Mouse (Mus musculus) bone marrow, adult 2 months (tissue): Measurements from ENCODE around the gene Il11ra1. TPM values are rescaled to one million over a fixed set of nuclear protein-coding genes. Genes with fewer than 3 reads are reported as not detected.
"Not testable (repeated sequence)": the region's sequence is repeated elsewhere in the genome, so short reads cannot be mapped to it uniquely, and the experiment has no call there.

Experiments
- H3K27ac ChIP-seq: fragments of 200-500 bp; 2 replicates; pipeline ENCODE4 v1.5.1; 2012; ENCODE audit warnings: low read depth, mild to moderate bottlenecking, control low read depth, inconsistent platforms, low read length; ENCODE audit not compliant: control insufficient read depth, poor library complexity, insufficient read depth
- H3K4me1 ChIP-seq: fragments of 200-500 bp; 2 replicates; pipeline ENCODE4 v1.6.1; 2011; ENCODE audit warnings: low read length; ENCODE audit not compliant: control insufficient read depth, insufficient read depth
- H3K4me3 ChIP-seq: fragments of 200-500 bp; replicated peaks from 2 replicates; pipeline ENCODE3; 2011; ENCODE audit warnings: mild to moderate bottlenecking, low read depth, low read length, control low read depth; ENCODE audit not compliant: control insufficient read depth
- CTCF ChIP-seq: fragments of 200-500 bp; IDR thresholded peaks from 2 replicates; pipeline ENCODE4 v1.5.1; 2011; ENCODE audit warnings: low read length, control low read depth; ENCODE audit not compliant: control insufficient read depth, insufficient read depth
- WGBS: fragments of 180-500 bp; shearing (Covaris S2); methylation state at CpG from one replicate; pipeline ENCODE4 v1.1.7; 2018; 5-methylcytosine and 5-hydroxymethylcytosine counted together
- polyA plus RNA-seq: library from polyadenylated mRNA; stranded (reverse); fragments of >200 nt; gene quantifications from 2 replicates; pipeline ENCODE4 v1.2.4, GENCODE M21; 2011; ENCODE audit warnings: low replicate concordance; ENCODE audit not compliant: missing spikeins, insufficient read depth, insufficient read length

The Il11ra1 gene
- polyA plus RNA-seq, 1 experiment, result 77.3 TPM

DNA sequence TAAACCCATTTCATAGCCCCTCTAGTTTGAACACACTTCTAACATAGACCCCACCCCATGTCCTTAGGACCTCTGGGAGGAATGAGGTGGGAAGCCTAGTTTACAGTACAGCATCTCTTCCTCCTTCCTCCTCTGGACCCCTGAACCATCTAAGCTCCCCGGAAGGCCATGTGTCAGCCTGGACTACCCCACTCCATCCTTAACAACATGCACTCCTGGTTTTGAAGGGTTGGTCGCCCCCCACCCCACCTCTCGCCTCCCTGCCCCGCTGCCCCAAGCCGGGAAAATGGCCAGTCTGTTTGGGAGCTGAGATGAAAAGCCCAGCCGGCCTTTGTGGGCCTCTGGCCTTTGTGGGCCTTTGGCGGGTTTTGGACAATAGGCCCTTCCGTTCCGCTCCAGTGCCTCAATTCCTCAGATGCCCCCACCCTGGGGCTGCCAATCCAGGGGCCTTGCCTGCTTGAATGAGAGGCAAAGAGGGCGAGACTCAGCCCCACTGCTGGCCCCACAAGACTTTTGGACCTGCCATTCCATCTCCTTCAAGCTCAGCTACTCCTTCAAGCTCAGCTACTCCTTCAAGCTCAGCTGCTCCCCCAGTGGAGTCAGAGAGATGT, 13.8 kb upstream of the Il11ra1 start:
- H3K4me1 ChIP-seq, H3K27ac ChIP-seq, H3K4me3 ChIP-seq: not testable (repeated sequence)
- 58% methylated on average over 10 of the region's 10 CpGs for WGBS

DNA sequence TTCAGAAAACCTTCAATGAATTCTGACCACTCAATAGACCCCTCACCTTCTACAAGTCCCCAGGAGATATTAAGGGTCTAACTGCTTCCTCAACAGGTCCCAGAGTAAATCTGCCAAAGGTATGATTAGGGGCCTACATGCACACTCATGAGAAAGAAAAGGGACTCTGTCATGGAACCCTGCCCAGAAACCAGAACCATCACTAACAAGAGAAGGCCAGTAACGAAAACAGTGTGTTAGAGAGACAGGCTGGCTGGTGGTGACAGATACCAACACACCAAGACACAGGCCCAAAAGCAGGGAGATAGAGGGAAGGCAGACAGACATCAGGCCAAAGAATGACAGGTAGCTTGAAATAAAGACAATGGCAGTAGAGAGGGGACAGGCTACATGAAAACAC, 11.2 kb upstream of the Il11ra1 start:
- 74% methylated on average over 1 of the region's 1 CpGs for WGBS
- H3K4me3 ChIP-seq, H3K27ac ChIP-seq, H3K4me1 ChIP-seq: not testable (repeated sequence)

DNA sequence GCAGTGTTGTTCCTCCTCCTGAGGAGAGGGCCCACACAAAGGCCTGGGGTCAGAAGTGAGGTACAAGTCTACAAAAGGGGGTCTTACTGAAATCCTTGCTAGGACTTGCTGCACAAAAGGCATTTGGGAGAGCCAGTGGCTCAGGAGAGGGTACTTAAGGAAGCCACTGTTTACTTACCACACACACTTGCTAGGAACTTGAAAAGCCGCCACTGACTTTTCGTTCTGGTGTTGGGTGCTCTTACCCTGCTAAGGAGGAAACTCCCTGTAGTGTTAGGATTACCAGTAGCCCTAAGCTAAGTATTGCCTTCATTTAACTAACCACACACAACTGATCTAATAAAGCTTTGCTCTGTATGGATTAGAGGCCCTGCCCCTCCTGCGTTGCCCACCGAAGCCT, 9.8 kb upstream of the Il11ra1 start:
- not testable (repeated sequence) for H3K27ac ChIP-seq, H3K4me3 ChIP-seq, H3K4me1 ChIP-seq
- WGBS, result no CpG with 5 or more reads among the region's 4 CpGs

DNA sequence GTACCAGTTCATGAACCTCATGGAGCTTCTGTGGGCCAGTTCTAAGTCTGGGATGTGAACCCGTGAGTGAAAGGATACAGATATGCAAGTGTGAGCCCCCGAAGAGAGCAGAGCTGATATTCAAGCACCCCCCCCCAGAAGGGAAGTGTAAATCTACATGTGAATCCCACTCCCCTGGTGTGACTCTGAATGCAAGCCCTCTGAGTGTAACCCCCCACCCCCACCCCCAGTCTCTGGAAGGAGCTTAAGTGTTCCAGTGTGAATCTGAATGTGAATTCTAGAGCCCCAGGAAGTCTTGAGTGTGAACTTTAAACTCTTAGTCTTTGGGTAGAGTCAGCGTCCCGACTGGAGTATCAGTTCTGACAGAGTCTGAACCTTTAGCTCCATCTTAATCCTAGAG, 6.3 kb upstream of the Il11ra1 start:
- not testable (repeated sequence) for H3K27ac ChIP-seq, H3K4me3 ChIP-seq, H3K4me1 ChIP-seq
- 16% methylated on average over 4 of the region's 4 CpGs for WGBS

DNA sequence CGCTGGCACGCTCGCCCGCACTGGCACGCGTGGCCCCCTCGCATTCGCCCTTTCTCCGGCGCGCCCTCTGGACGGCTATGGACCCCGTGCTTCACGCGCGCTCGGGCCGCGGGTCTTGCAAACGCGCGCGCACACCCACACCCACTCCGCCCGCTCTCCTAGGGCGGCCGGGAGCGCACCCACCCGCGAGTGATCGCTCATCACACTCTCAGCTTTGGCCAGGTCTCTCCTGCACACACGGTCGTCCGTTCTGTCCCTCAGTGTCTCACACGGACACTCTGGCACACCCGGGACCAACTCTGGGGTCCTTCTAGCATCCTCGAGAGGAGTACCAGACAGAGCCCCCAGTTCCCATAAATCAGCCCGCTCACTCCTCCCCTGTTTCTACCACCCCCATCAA, 4.0 kb upstream of the Il11ra1 start:
- 4% methylated on average over 12 of the region's 38 CpGs for WGBS
- not testable (repeated sequence) for H3K4me1 ChIP-seq, H3K4me3 ChIP-seq, H3K27ac ChIP-seq

- not testable (repeated sequence) for H3K27ac ChIP-seq, H3K4me3 ChIP-seq, H3K4me1 ChIP-seq
- 5% methylated on average over 14 of the region's 15 CpGs for WGBS
These were observed 3.3 kb upstream of the Il11ra1 start for GRCm38 (mm10) chr4:41696452-41696851.

DNA sequence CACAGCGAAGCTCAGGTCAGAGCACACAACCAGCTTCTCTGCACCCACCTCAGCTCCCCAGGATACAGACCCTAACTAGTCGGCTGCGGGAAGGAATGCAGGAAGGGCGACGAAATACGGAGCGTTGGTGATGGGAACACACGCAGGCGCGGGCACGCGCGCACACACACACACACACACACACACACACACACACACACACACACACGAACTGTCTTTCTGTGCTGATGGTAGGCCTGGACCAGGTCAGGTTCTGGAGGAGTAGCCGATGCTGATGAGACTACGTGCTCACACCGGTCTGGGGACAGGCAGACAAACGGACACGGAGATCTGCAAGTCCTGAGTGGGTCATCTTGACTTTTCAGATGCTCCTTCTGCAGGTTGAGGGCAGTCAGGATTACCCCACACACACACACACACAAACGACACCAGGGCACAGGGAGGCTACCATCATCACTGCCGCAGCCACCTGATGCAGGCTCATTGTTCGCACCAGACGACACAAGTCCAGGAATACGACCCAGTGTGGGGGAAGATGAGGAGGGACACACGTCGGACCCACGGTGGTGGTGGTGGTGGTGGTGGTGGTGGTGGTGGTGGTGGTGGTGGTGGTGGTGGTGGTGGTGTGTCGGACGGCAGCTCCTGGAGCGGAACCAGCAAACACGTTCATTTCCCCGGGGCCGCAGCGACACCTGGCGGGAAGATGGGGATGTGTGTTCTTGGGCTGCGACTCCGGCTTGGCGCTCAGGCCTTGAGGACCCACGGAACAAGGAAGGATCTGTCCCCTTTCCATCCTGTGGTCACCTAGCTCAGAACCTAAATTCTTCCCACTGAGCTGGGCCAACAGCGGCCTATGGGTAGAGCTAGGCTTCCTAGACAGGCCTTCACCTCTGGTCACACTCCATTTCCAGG, 2.6 kb upstream of the Il11ra1 start, which contains the start of gene Cntfr:
Gene Cntfr, minus strand, starts transcription at position 160 of the 912 bp plus-strand sequence.
- peak; percentile 72 for TF ChIP-seq CTCF
- not testable (repeated sequence) for H3K4me3 ChIP-seq, H3K4me1 ChIP-seq, H3K27ac ChIP-seq
- 5% methylated on average over 29 of the region's 40 CpGs for WGBS

GRCm38 (mm10) chr4:41698421-41699016, 1.3 kb upstream of the Il11ra1 start:
- WGBS, result 7% methylated on average over 24 of the region's 32 CpGs
- not testable (repeated sequence) for H3K4me1 ChIP-seq, H3K4me3 ChIP-seq, H3K27ac ChIP-seq

GRCm38 (mm10) chr4:41700224-41700623, 435 bp downstream of the Il11ra1 start:
- WGBS, result 71% methylated on average over 7 of the region's 8 CpGs
- H3K4me3 ChIP-seq, H3K27ac ChIP-seq, H3K4me1 ChIP-seq: not testable (repeated sequence)

DNA sequence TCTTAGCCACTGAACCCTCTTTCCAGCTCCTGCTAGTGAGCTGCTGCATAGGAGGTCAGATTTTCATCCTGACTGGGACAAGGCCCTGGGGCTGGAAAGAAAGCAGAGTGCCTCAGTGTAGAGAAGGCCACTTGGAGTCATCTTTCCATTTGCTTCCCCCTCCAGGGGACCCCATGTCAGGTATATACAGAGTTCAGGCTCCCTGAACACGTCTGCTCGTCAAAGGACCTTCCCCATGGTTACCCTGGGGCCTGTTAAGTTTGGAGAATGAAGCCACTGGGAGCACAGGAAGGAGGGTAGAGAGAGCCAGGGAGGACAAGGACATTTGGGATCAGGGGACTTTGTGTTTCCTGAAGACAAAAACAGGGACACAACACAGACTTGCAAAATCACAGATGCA, 2.4 kb downstream of the Il11ra1 start:
- WGBS, result 80% methylated on average over 2 of the region's 2 CpGs
- not testable (repeated sequence) for H3K4me1 ChIP-seq, H3K27ac ChIP-seq, H3K4me3 ChIP-seq
